Mouse (Mus musculus) G1E-ER4 (cell line): ENCODE results near the gene Slc25a30. TPM values are rescaled to one million over a fixed set of nuclear protein-coding genes. Genes with fewer than 3 reads are reported as not detected.

Experiments used
- GATA1 ChIP-seq: IDR thresholded peaks from one replicate; pipeline ENCODE4 v1.8.0; 2012; ENCODE audit warnings: low read length, inconsistent platforms
- polyA plus RNA-seq: library from polyadenylated mRNA; stranded (reverse); fragments of >175 nt; gene quantifications from 2 replicates; pipeline ENCODE4 v1.2.3, GENCODE M21; 2012

Gene Slc25a30
- polyA plus RNA-seq, 1 experiment = 49.0 TPM

GRCm38 (mm10) chr14:75721977-75722563 lies 64.8 kb downstream of the Slc25a30 start:
- TF ChIP-seq GATA1 = no peak

- TF ChIP-seq GATA1 = no peak
These were observed 66.7 kb downstream of the Slc25a30 start for GRCm38 (mm10) chr14:75720121-75720520.

GRCm38 (mm10) chr14:75716410-75716809 lies 70.4 kb downstream of the Slc25a30 start:
- TF ChIP-seq GATA1 = no peak

GRCm38 (mm10) chr14:75713661-75714060 lies 73.2 kb downstream of the Slc25a30 start:
- no peak for TF ChIP-seq GATA1

GRCm38 (mm10) chr14:75712687-75713086 lies 74.2 kb downstream of the Slc25a30 start:
- TF ChIP-seq GATA1 = no peak

- TF ChIP-seq GATA1 = no peak
These were observed 75.1 kb downstream of the Slc25a30 start for GRCm38 (mm10) chr14:75711731-75712130.

Other genes starting within 250 kb of the Slc25a30 start
- not detected in 2 replicates for gene Spert, start 193.9 kb downstream of the Slc25a30 start, polyA plus RNA-seq
- gene Erich6b, start 144.8 kb downstream of the Slc25a30 start, polyA plus RNA-seq = not detected in 2 replicates
- gene Cog3, start 32.5 kb downstream of the Slc25a30 start, polyA plus RNA-seq = 6.9 and 7.1 TPM in 2 replicates
- 1,736 and 1,811 TPM in 2 replicates for gene Tpt1, start 58.1 kb upstream of the Slc25a30 start, polyA plus RNA-seq
- not detected in 2 replicates for gene Kctd4, start 168.0 kb upstream of the Slc25a30 start, polyA plus RNA-seq
- 8.9 and 9.8 TPM in 2 replicates for gene Gtf2f2, start 223.8 kb upstream of the Slc25a30 start, polyA plus RNA-seq